Mouse (Mus musculus) megakaryocyte, embryonic 14.5 days (primary cell): ENCODE measurements at regions not wholly inside any gene's neighbourhood (a gene's known extent, or its start where the extent isn't known, plus 50 kb on each side); places are given as distances from the start of the nearest gene placed in this dataset.

ENCODE experiments used
- FLI1 ChIP-seq: IDR thresholded peaks from 2 replicates; pipeline ENCODE4 v1.6.1; 2012; ENCODE audit warnings: low read length, inconsistent platforms, mixed read lengths
- GATA1 ChIP-seq: IDR thresholded peaks from 3 replicates; pipeline ENCODE4 v1.6.1; 2012; ENCODE audit warnings: mixed read lengths, low read length, inconsistent platforms, borderline replicate concordance

DNA sequence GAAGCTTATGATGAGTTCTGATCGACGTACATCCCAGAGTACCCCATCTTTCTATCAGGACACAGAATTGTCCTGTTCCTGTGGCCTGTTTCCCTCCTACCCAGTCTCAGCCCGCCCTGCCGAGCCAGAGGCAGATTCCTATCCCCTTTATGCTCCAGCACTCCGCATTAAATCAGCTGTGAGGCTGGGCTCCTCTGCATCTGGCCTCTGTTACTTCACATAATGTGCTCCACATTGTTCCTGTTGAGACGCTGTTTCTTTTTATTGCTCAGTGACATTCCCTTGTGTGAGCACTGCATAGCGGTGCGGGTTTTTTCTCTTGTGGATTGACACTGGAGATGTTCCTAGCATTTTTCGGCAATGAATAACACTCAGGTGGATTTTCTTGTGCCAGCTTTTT, 68.2 kb upstream of the Shb start:
- TF ChIP-seq GATA1 = no peak
- TF ChIP-seq FLI1 = no peak
